Mouse (Mus musculus): Measurements from ENCODE around the gene Fam184a.
A peak's percentile ranks its signal among the peaks of the same experiment; 100 is the strongest.

Fam184a gene

GRCm38 (mm10) chr10:53597121-53597881 is 153.6 kb downstream of the Fam184a start:
- peak; percentile 49 for DNase-seq (ENCODE audit: low spot score)

- DNase-seq (ENCODE audit: low spot score): peak; percentile 88
Measured at GRCm38 (mm10) chr10:53596677-53597120, 154.2 kb downstream of the Fam184a start, which contains the start of gene Asf1a. Gene Asf1a, plus strand, starts transcription at chr10:53596757.

DNA sequence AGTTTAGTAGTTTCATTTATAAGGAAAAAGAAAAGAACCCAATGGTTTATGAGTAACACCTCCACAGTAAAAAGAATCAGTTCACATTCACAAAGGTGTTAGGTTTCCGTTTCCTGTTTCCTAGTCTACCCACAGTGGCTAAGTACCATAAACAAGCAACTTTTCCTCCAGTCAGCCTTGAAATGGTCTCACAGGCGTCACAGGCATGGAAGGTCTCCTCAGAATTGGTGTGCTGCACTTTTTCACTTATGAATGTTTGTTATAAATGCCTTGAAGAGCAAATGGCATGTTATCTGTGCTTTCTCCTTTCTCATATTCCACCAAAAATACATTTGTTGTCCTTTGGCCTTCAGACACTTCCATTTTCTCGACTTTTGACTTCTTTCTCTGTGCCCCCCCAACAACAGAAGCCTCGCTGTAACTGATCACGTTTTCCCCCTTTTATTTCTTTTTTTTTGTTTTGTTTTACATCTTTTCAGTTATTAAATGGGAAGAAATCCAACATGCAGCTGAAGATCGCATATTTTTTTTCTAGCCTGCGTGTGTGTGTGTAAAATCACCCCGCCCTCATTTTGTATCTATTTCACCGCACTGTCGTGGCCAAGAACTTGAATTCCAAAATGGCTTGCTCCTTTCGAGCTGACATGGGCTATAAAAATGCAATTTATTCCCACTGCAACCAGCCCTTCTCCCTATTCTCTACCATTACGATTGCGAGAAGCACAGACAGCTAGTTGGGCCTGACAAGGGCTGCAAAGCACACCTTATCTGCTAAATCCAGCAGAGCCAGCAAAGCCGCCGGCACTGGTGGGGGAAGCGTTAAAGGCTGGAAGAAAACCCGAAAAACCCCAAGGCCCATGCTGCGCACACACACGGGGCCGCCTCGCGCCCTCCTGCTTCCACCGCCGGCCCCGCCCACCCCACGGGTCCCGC is 154.9 kb downstream of the Fam184a start:
- DNase-seq (ENCODE audit: low spot score): no peak

GRCm38 (mm10) chr10:53585777-53586176 is 165.1 kb downstream of the Fam184a start:
- DNase-seq (ENCODE audit: low spot score): no peak
